Mouse (Mus musculus): Measurements from ENCODE around the gene Lrrc4. TPM values are rescaled to one million over a fixed set of nuclear protein-coding genes. Genes with fewer than 3 reads are reported as not detected.

The Lrrc4 gene
- 4.9 TPM for polyA plus RNA-seq (2014; fragmentation: Illumina TruSeq; extraction: RNeasy Lipid Tissue Mini Kit (QIAGEN cat#74804))

DNA sequence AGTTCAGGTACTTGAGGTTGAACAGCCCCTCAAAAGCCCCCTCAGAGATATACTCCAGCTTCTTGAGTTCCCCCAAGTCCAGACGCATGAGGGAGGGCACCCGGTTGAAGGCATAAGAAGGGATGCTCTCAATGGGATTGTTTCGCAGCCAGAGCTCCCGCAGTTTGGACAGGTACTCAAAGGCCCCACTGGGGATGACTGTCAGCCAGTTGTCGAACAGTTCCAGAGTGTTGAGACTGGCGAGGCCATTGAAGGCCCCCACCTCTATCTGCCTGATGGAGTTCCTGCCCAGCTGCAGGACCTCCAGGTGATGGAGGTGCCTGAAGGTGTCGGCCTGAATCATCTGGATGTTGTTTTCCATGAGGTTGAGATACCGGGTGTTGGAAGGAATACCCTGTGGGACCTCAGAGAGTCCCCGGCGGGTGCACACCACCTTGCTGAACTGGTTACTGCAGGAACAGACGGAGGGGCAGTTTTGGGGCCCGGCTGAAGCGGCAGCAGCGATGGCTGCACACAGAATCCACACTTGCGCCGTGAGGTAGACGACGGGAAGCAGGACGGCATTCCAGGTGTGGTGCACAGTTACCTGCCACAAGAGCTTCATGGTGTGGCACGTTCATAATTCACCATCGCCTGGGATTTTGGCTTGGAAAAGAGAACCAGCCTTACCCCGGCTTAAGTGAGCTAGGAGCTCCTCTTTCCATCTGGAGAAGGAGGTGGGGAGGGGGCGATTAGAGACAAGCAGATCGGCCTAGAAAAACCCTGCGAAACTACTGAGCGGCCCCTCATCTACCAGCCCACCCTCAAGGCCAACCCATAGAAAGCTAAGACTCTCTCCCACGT is at the start of gene Lrrc4:
Gene Lrrc4 (minus strand): TSS at position 737 of the 843 bp plus-strand sequence.

Other genes starting within 250 kb of the Lrrc4 start
- 3.9 TPM for gene Lep, start 228.5 kb upstream of the Lrrc4 start, polyA plus RNA-seq (2014; fragmentation: Illumina TruSeq; extraction: RNeasy Lipid Tissue Mini Kit (QIAGEN cat#74804))

Measured in ovary, adult 10 weeks (tissue).